Mouse (Mus musculus) adrenal gland (tissue): ENCODE data around the gene Ifih1.

Source experiments
- intact Hi-C: fragments of 180-260 bp; cut with DNase I; formaldehyde crosslinking; loops from one replicate; pipeline ENCODE4 v1.15.1; 2025
- long read RNA-seq, 2 experiments: library from polyadenylated mRNA; unstranded; transcript quantifications; one replicate each; pipeline ENCODE4 v2.0.0; 2020; ENCODE audit warnings: borderline replicate concordance in 1 of 2; ENCODE audit not compliant: insufficient replicate concordance in 1 of 2

Ifih1 gene
- long read RNA-seq, experiment 1, full-length matches to known transcripts, result 2 of 2 reads
- long read RNA-seq, experiment 1, partial matches to known transcripts, result 0 of 2 reads
- long read RNA-seq, experiment 1, other reads (novel, unspliced or antisense), result 0 of 2 reads
- long read RNA-seq, experiment 2, full-length matches to known transcripts, result 1 of 8 reads
- long read RNA-seq, experiment 2, partial matches to known transcripts, result 6 of 8 reads
- long read RNA-seq, experiment 2, other reads (novel, unspliced or antisense), result 1 of 8 reads

DNA sequence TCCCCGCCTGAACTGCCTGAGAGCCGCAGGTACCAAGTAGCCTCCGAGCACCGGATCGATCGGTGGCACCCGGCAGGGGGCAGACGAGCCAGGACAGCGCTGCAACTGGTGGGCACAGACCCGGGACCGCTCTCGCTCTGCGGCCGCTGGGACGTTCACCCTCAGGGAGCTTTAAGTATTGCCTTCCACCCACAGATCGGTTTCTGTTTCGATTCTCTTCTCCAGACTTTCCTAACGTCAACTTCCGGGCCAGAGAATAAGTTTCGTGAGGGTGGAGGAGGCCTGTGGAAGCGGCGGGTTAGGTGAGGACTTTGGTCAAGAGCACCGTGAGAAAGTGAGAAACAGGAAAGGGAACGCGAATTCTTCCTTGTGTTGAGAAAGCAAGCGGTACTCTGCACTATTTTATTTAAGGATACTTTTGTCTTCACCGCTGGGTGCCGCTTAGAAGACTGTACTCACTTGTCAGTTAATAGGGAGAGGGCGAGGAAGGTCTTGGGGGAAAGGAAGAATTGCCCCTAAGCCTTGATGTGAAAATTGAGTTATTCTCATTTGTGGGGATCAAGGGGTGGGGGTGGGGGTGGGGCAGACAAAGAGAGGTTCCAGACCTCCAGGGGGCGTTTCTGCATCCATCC is at the start of gene Ifih1:
Gene Ifih1 (minus strand): TSS at position 242 of the 632 bp plus-strand sequence.
- intact Hi-C loops, result no loop called here

DNA sequence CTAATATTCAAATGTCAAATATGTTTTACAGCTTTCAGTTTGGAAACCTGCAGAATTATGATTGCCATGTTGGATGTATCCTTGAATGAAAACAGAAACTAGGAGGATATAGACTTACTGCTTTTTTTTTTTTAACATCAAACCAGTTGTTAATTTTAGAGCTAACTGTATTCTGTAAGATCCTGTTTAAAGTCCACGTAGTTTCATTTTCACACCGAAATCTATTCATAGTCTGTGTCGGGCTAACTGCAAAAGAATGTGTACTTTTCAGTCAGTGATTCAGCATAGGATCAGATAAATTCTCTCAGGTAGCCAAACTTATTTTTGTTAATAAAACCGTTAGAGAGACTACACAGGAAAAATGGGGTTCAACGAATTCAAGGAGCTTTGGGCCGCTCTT is 39.9 kb upstream of the Ifih1 start:
- intact Hi-C loops, result no loop called here

DNA sequence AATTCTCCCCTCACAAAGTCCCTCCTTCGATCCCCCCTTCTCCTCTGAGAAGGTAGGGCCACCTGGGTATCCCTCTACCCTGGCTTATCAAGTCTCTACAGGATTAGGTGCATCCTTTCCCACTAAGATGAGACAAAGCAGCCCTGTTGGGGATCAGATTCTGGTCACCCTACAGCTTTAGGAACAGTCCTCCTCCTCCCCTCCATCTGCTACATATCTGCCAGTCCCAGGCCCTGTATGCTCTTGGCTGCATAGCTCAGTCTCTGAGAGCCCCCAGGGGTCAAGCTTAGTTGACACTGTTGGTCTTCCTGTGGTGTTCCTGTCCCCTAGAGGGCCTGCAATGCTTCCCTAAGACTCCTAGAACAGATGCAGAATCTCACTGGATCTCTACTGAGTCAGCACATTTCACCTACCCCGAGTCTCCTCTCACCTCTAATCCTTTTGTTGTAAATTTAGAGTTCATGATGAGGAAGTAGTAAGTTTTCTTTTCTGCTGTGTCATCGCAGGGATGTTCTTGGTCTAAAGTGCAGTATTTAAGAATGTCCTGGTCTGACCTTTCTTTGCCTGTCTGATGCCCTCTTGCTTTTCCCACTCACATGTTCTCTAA is 39.0 kb upstream of the Ifih1 start:
- intact Hi-C loops, result no loop called here

DNA sequence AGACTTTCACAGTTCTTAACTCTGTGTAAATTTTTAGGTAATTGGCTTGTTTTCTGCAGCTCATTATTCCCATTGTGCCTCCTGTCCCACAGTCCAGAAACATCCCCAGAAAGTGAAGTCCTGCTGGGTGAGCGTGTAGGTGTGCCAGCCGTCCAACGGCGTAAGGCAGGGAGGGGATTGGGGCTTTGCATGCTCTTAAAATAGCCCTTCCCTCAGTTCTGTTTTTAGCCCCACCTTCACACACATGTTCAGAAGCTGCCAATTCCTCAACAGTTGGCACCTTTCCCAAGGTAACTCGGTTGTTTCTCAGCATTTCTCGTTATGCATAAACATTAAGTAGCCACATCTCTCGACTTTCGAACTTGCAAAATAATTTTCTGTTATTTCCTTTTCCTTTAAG is 35.6 kb upstream of the Ifih1 start:
- intact Hi-C loops, result no loop called here

DNA sequence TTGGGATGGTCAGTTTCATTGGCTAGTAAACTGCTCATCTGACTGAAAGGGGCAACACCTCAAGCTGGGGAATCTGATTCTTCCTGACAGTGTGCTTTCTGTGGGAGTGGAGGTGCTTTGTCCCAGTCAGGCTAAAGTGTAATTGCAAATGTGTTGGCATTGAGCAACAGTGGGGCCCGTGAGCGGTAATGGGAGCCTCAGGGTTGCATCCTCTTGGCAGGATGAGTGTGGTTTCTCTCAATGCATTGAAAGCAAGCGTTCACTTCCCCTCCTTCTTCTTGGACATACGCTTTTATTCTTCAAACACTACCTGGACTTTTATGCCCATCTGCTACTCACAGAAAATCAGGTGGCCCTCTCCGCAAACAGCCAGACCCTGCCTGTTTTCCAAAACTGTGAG is 26.7 kb upstream of the Ifih1 start:
- intact Hi-C loops, result no loop called here

DNA sequence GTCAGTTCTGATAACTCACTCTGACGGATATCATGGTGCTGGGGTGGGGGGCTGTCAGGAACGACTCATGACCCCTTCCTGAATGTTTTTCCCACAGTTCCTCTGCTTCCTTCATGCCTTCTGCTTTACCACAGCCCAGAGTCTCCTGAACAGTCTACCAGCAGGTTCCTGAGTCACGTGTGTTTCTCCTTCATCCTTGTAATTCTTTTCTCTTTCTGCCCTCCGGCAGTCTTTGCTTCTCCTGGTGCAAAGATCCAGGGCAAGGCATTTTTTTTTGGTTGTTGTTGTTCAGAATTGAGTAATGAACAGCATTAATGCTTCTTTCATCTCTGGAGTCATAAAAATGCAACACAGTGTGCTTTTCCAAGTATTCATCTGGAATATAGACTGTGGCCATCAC is 24.7 kb upstream of the Ifih1 start:
- intact Hi-C loops, result no loop called here

DNA sequence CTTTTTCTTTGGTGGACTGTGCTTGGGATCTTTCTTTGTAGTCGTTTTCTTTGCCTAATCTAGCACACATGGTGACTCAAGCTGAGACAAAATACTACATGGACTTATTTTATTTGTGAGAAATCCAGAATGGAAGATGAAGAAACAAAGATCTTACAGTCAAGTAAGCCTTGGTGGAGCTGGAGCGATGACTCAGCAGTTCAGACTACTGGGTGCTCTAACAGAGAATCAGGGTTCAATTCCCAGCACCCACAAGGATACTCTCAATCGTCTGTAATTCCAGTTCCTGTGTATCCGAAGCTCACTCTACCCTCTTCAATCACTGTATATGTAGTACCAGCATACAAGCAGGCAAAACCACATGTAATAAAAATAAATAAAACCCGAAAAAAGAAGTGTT is 24.2 kb upstream of the Ifih1 start:
- intact Hi-C loops, result no loop called here

DNA sequence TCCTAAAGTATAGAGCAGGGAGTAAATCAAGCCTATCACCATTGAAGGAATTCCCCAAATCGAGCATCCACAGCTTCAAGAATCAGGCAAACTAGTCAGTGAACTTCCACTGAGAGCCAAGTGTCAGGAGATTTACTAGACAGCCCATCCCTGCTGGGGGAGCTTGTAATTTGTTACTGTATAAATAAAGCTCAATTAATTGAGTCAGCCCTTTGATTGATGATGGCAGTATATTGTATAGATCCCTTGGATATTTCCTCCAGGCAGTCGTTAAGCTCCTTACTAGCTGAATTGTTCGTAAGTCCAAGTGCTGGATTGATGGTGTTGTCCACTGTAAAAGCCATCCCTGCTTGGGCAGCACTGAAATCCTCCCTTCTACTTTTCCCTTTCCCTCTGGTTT is 23.8 kb upstream of the Ifih1 start:
- intact Hi-C loops, result no loop called here

DNA sequence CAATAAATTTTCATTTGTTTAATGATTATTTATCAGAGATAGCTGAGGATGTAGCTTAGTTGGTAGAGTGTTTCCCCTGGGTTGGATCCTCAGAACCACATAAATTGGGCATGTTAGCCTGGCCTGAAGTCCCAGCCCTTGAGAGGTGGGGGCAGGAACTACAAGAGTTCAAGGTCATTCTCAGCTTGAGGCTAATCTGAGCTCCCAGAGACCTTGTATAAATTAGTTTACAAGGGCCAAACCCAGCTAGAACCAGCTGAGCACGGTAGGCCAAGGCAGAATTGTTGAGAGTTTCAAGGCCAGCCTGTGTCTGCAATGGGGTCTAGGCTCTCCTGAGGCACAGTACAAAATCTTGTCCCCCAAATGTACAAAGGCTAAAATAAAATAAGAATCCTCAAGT is 19.5 kb upstream of the Ifih1 start:
- intact Hi-C loops, result no loop called here

DNA sequence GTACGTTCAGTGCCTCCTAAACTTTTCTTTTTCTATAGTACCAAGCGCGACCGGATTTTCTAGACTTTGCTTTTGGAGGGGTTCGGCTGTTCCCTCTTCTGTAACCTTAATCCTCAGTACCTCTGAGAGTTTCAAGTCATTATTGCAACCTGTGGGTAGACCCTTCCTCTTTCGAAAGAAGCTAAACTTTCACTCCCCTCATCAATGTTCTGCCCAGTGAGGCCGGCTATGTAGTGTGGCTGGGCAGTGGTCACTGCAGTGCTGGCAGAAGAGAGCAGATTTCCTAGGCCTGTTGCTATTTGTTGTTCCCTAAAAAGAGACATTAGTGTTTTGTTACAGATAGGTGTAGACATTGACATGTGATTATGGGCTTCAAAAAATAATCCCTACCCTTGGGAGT is 18.8 kb upstream of the Ifih1 start:
- intact Hi-C loops, result no loop called here

DNA sequence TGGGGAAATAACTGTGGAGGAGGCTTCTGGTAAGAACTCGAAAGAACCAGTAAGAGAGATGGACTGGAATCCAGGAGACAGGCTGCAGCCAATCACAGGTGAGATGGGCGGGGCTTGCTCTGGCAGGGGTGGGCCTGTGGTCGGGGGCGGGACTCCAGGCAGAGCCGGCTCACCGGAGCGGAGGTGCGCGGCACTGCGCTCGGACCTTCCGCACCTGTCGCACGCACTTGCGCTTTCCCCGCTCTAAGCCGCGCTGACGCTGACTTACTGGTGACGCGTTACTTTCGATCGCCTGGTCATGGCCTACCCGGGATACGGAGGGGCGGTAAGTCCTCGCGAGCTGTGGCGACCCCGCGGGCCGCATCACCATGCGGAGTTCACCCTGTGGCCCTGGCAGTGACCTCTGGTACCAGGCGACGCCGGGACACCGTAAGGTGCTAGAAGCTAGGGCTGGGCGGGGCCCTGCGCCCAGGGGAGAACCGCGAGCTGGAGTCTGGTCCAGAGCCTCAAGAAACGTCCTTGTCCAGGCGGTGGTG is 18.1 kb upstream of the Ifih1 start, which contains the start of gene Gca:
Gene Gca (plus strand): TSS at position 151 of the 536 bp plus-strand sequence.
- intact Hi-C loops, result no loop called here

DNA sequence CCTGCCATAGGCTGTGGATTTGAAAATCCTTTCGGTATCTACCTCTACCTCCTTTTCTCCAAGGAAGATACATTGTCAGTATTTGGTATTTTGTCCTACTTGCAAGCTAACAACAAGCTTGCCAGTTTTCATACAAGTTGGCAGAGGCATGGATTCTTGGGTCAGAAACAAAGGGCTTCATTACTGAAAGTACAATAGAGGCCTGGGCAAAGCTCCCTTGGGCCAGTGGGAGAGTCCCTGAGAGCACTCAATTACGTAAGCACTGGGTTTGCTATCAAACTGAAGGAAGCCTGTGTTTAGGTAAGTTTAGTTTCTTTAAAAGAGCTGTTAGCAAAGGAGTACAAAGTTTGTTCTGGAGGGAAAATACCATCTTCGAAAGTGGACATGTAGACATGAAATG is 16.5 kb upstream of the Ifih1 start:
- intact Hi-C loops, result no loop called here

DNA sequence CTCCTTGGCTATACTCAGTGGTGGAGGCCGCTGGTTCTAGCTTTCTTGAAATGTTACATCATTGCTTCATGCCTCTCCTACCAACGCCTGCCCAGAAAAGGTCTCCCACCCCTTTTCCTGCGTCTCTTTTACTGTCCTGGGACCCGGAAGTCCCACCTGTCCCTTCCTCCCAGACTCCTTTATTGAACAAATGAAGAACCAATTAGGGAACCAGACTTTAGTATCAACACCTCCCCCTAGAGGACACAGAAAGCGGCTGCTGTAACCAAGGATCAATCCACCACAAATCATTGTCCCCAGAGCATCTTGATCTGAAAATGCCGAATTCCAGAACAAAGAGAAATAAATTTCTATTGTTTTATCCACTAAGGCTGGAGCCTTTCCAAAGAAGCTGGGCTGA is 14.5 kb upstream of the Ifih1 start:
- intact Hi-C loops, result no loop called here

DNA sequence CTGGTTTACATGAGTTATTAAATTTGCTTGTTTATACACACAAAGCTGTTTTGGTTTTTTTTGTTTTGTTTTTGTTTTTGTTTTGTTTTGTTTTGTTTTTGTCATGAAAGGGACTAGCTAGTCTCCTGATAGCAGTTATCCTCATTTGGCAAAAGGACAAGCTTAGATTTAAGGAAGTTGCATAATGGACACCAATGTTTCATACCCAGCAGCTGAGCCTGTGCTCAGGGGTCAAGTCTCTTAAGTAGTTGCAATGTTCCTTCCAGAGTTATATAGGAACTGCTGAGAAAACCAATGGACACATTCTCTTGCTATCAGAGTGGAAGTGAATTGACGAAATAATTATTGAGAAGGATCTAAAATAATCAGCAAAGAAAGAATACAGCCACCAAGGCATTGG is 10.0 kb upstream of the Ifih1 start:
- intact Hi-C loops, result no loop called here

DNA sequence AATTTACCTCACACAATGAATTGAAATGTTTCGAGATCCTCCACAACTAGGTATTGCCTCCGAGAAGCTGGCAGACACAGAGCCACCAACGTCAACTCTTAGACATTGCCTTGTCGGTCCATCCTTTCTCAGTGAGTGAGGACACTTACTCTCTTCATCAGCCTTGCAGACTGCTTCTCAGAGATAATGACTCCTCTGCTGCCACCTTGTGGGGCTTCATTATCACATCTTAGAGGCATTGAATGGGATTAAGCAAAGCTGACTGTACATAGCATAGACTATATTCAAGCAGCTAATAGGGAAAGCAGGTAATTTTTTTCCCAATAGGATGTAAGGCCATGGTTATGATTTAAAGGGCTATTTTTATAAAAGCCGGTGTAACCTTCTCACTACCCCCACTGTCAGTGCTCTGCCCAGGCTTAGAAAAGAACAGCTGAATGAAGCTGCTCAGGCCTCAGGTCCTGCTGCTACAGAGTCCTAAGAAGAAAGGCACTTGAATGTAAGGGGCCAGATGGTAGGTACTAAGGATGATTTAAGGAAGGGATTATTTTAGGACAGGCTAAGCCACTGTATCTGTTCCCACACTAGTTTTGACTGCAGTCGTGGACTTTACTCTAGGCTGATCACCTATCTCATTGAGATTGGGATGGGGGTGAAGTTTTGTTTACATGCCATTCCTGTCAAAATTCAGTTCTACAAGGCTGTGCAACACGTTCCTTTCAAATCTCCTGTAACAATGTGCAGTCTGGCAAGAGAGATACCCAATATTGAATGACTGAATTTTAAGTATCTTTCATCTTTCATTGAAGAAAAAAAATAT is 8.7 kb upstream of the Ifih1 start:
- intact Hi-C loops, result no loop called here

DNA sequence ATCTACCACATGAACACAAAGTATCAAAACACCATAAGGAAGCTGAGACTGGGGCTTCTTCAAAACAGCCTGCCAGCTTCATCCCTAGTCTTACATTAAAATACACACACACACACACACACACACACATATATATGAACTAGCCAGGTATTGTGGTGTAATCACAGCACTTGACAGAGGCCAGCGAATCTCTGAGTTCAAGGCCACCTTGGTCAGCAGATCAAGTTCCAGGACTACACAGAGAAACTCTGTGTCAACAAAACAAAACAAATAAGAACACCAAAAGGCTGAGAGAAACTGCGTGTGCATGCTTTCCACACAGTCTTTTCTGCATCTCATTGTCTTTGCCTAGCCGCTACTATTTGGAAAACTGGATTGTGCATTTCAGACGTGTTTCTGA is 6.4 kb upstream of the Ifih1 start:
- intact Hi-C loops, result no loop called here

DNA sequence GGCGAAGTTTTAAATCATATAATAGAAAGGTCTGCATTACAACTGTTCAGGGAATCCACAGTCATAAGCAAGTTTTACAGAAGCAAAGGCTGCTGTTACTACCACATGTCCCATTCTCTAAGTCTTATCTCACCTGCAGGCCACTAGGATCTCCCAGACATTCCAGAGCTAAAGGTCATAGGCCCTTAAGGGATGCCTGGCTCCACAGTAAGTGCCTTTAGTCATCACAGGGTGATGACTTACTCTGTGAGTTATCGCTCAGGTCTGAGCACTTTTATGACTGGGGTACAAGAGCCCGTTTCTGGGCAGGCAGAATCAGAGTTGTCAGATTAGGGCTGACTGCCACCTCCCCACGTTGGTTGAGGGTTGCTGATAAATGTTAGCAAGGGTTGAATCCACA is 5.8 kb upstream of the Ifih1 start:
- intact Hi-C loops, result no loop called here

DNA sequence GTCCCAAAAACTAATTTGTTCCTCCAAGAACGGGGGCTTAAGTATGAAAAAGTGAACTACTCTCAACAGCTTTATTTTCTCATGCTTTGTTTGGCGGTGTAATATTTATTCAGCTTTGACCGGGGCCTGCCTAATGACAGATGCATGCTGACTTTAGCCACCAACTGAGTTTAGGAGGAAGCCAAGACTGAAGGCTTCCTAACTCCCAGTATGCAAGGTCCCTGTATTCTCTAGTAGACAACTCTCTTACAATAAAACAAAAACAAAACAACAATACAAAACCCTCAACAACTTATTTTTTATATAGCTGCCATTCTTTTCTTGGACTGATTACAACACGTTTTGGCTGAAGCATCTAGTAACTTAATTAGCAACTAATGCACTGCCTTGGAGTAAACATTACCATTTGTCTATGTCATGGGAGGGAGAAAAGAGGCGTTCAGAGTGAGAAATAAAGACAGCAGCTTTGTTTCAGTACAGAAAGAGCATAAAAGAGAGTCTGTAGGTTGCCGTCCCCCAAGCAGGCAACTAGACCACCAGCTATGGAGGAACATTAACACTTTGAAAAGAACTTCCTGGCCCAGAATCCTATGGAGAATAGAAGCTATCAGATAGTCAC is 725 bp upstream of the Ifih1 start:
- intact Hi-C loops, result no loop called here

DNA sequence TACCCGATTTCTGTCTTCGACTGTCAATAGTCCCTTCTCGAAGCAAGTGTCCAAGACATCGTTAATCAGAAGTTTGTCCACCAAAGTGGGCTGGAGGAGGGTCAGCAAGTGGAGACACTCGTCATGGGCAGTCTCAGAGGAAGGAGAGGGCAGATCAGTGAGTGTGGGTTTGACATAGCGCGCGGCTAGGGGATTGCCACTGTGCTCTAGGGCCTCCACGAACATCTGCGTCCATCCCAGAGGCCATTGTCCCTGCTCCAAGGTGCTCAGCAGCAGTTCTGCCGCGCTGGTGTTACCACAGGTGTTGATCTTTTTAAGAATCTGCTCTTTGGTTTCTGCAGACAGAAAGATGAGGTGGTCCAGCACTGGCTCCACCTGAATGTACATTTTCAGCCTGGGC is 580 bp downstream of the Ifih1 start:
- intact Hi-C loops, result no loop called here

DNA sequence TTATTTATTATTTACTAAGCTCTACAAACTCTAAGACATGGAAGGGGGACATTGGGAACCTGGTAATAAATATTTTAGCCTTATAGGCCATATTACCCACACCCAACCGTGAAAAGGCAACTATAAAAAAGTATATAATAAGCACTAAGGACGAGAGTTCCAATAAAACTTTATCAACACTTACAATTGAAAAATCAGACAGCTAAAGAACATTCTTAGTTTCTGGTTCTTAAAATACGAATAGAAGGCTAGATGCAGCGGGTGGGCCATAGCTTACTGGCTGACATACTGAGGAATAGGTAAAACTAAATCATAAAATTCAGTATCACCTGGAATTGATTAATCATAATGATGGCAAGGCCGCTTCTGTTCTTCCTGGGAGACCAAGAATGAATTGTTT is 1.2 kb downstream of the Ifih1 start:
- intact Hi-C loops, result no loop called here
